Mouse (Mus musculus) embryonic facial prominence, embryonic 15.5 days (tissue): ENCODE data around the gene Fam209. TPM values are rescaled to one million over a fixed set of nuclear protein-coding genes. Genes with fewer than 3 reads are reported as not detected.
A peak's percentile ranks its signal among the peaks of the same experiment; 100 is the strongest.

Experiments used
- ATAC-seq: fragments of 200-750 bp; cut with Nextera tagmentation; 2 replicates; pipeline ENCODE4 v1.8.0; 2017; ENCODE audit warnings: low read depth, moderate TSS enrichment; ENCODE audit not compliant: insufficient number of reproducible peaks, low FRiP score, low TSS enrichment
- H3K27ac ChIP-seq: fragments of 300-500 bp; sonication (generic); replicated peaks from 2 replicates; pipeline ENCODE4 v1.5.1; 2015; ENCODE audit warnings: mild to moderate bottlenecking, inconsistent platforms
- H3K27me3 ChIP-seq: fragments of 300-500 bp; sonication (generic); 2 replicates; pipeline ENCODE4 v1.6.1; 2015; ENCODE audit warnings: inconsistent platforms
- H3K36me3 ChIP-seq: fragments of 300-500 bp; sonication (generic); 2 replicates; pipeline ENCODE4 v1.6.1; 2015; ENCODE audit warnings: mild to moderate bottlenecking, inconsistent platforms
- H3K4me1 ChIP-seq: fragments of 300-500 bp; sonication (generic); 2 replicates; pipeline ENCODE4 v1.6.1; 2015; ENCODE audit warnings: inconsistent platforms
- H3K4me2 ChIP-seq: fragments of 300-500 bp; sonication (generic); replicated peaks from 2 replicates; pipeline ENCODE4 v1.6.1; 2015; ENCODE audit warnings: mild to moderate bottlenecking, inconsistent platforms
- H3K4me3 ChIP-seq: fragments of 300-500 bp; sonication (generic); replicated peaks from 2 replicates; pipeline ENCODE4 v1.5.1; 2015; ENCODE audit warnings: mild to moderate bottlenecking, inconsistent platforms
- H3K9ac ChIP-seq: fragments of 300-500 bp; sonication (generic); 2 replicates; pipeline ENCODE4 v1.6.1; 2015; ENCODE audit warnings: inconsistent platforms
- H3K9me3 ChIP-seq: fragments of 300-500 bp; sonication (generic); replicated peaks from 2 replicates; pipeline ENCODE4 v1.6.1; 2016; ENCODE audit warnings: inconsistent platforms
- WGBS: fragments of 180-500 bp; shearing (Covaris S2); methylation state at CpG from one replicate; pipeline ENCODE4 v1.1.7; 2015; 5-methylcytosine and 5-hydroxymethylcytosine counted together
- polyA plus RNA-seq: library from polyadenylated mRNA; unstranded; fragments of >200 nt; fragmentation: Nextera tagmentation; extraction: Ambion mirVana; gene quantifications from 2 replicates; pipeline ENCODE4 v1.2.1, GENCODE M21; 2015

Fam209 gene
- polyA plus RNA-seq, 1 experiment from 2014 or later: 0.25 TPM

DNA sequence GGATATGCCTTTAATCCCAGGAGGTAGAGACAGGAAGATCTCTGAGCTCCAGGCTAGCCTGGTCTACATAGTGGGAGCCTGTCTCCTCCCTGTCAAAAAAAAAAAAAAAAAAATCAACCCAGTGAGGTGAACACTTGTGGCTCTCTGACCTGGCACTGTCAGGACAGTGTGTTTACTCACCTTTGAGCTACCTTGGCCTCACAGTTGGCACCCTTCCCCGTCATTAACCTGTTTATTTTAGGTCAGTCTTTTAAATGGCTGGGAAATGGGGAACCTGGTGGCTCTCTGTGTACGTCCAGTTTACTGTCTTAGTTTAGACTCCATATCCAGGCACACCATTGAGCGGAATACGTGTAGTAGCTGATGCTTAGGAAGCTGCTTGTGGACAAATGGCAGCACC, 20.3 kb upstream of the Fam209 start:
- 87% methylated on average over 4 of the region's 4 CpGs for WGBS
- no peaks in the 10 kb centered on the region for H3K4me1 ChIP-seq
- no peak overlapping the region for H3K27ac ChIP-seq
- no peak overlapping the region for H3K4me2 ChIP-seq
- no peak overlapping the region for H3K4me3 ChIP-seq
- H3K9ac ChIP-seq: no peak overlapping the region
- no peaks in the 10 kb centered on the region for H3K27me3 ChIP-seq
- no peaks in the 10 kb centered on the region for H3K9me3 ChIP-seq
- no peak for ATAC-seq
- peaks cover 77% of the 10 kb centered on the region for H3K36me3 ChIP-seq

DNA sequence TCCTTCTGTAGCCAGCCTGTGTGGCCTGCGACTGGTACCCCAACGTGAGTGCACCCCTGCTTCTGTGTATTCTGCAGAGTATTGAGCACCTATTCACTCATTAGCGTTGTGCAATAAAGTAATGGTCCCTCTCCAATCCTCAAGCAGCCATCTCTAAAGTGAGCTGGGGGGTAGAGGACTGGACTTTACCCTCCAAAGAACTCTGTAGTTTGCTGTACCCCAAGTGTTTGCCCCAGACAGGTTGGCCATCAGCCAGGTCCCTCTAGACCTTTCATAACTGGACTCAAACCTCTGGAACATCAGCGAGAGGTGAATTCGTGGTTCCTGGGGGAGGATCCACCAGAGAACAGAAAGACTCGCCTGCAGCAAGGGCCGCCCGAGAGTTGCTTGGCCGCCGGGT, 19.9 kb upstream of the Fam209 start:
- no peak overlapping the region for H3K27ac ChIP-seq
- H3K4me3 ChIP-seq: no peak overlapping the region
- no peak overlapping the region for H3K4me2 ChIP-seq
- peaks cover 77% of the 10 kb centered on the region for H3K36me3 ChIP-seq
- no peaks in the 10 kb centered on the region for H3K27me3 ChIP-seq
- H3K9me3 ChIP-seq: no peaks in the 10 kb centered on the region
- ATAC-seq: no peak
- H3K9ac ChIP-seq: no peak overlapping the region
- WGBS: 88% methylated on average over 10 of the region's 10 CpGs
- no peaks in the 10 kb centered on the region for H3K4me1 ChIP-seq

DNA sequence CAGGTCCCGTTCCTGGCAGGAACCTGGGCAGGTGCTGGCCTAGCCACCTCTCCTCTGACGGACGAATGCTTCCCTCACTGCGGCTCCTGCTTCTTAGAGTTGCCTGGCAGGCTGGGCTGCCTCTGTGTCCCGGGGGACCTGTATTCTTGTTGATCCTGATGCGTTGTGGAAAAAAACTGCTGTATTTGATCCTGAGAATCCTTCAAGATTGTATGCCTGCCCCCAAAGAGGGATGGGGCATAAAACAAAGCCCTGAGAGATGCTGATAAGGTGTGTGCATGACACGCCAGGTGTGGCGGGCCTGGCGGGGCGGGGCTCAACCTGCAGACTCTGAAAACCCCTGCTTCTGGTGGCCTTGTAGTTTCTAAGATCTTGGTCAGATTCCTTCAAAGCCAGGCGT, 13.8 kb upstream of the Fam209 start, which contains the start of gene Gcnt7:
Gcnt7 (minus strand) TSS at position 101 of the 400 bp plus-strand sequence.
- Histone ChIP-seq H3K36me3 (peaks cover 55% of the 10 kb centered on the region), H3K4me3 (no peak within 1 kb of the TSS), H3K27ac (no peak within 1 kb of the TSS), H3K4me2 (no peak within 1 kb of the TSS), H3K4me1 (no peaks in the 10 kb centered on the region), H3K9me3 (no peaks in the 10 kb centered on the region), H3K27me3 (no peaks in the 10 kb centered on the region), H3K9ac (no peak within 1 kb of the TSS)
- ATAC-seq: no peak
- WGBS: 65% methylated on average over 11 of the region's 11 CpGs

DNA sequence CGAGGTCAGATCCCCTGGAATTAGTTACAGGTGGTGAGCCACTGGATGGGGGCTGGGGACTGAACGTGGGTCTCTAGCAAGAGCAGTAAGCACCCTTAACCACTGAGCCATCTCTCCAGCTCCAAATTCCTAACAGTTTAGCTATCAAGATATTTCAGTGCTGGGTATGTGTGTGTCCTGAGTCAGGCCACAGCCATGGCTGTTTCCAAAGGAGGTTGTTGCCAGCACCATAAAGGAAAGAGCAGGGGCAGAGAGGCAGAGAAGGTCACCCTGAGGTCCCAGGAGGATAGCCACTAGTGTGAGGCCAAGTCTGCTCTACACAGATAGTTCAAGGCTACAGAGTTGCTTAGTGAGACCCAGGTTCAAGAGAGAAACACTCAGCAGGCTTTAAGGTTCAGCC, 11.7 kb upstream of the Fam209 start:
- no peak overlapping the region for H3K4me3 ChIP-seq
- no peaks in the 10 kb centered on the region for H3K27me3 ChIP-seq
- H3K9me3 ChIP-seq: no peaks in the 10 kb centered on the region
- H3K36me3 ChIP-seq: peaks cover 65% of the 10 kb centered on the region
- no peak for ATAC-seq
- H3K9ac ChIP-seq: no peak overlapping the region
- no peaks in the 10 kb centered on the region for H3K4me1 ChIP-seq
- H3K4me2 ChIP-seq: no peak overlapping the region
- WGBS: 45% methylated on average over 2 of the region's 2 CpGs
- no peak overlapping the region for H3K27ac ChIP-seq

DNA sequence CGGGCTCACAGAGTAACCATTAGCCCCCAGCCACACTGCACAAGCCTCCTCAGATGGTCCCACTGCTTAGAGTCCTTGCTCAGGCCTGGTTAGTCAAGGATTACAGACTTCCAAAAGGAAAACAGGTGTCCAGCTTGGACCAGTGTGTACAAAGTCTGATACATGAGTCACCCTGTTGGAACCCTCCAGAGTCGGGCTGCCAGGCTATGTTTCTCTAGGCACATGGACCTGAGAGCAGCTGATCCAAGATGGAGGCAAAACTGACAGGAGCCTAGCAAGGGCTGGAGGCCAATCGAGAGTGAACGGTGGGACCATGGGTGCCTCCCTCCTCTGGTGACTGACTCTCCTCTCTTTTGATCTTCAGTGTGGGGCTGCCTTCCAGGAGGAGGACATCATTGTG, 9.5 kb upstream of the Fam209 start:
- no peak for ATAC-seq
- Histone ChIP-seq H3K27me3 (no peaks in the 10 kb centered on the region), H3K4me1 (no peaks in the 10 kb centered on the region), H3K9ac (no peak overlapping the region), H3K4me3 (no peak overlapping the region), H3K4me2 (no peak overlapping the region), H3K27ac (no peak overlapping the region), H3K9me3 (no peaks in the 10 kb centered on the region), H3K36me3 (peaks cover 64% of the 10 kb centered on the region)
- WGBS: 89% methylated on average over 4 of the region's 4 CpGs

DNA sequence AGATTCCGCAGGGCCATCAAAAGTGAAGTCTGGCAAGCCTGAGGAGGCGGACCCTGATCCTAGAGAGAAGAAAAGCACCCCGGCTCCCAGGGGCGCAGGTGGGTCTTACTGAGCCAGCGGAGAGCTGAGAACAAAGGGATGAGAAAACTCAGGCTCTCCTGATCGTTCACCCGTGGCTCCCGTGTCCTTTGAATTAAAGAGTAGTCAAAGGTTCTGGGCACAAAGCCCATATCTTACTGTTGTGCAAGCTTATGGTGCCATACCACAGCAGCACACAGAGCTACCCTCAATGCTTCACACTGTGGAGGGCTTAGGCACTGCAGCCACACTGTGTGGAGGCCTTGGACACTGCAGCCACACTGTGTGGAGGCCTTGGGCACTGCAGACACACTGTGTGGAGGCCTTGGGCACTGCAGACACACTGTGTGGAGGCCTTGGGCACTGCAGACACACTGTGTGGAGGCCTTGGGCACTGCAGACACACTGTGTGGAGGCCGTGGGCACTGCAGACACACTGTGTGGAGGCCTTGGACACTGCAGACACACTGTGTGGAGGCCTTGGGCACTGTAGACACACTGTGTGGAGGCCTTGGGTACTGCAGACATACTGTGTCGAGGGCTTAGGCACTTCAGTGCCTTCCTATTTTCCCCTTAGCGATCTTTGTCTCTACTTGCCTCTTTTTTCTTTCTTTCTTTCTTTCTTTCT, 5.7 kb upstream of the Fam209 start:
- no peak for ATAC-seq
- no peak overlapping the region for H3K9ac ChIP-seq
- H3K36me3 ChIP-seq: peaks cover 68% of the 10 kb centered on the region
- H3K4me3 ChIP-seq: no peak overlapping the region
- no peak overlapping the region for H3K27ac ChIP-seq
- H3K4me1 ChIP-seq: no peaks in the 10 kb centered on the region
- no peaks in the 10 kb centered on the region for H3K9me3 ChIP-seq
- no peaks in the 10 kb centered on the region for H3K27me3 ChIP-seq
- H3K4me2 ChIP-seq: no peak overlapping the region
- 85% methylated on average over 11 of the region's 11 CpGs for WGBS

DNA sequence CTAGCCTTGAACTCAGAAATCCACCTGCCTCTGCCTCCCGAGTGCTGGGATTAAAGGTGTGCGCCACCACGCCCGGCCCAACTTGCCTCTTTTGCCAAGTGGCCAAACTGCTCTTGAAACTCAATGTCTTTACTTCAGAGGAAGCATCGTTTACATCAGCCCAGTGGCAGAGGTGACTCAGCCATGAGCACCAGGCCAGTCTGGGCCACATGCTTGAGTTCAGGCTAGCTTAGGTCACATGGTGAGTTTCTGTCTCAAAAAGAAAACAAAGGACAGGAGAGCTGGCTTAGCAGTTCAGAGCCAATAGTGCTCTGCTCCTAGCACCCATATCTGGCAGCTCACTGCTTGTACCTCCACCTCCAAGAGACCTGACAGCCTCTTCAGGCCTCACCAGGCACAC, 5.1 kb upstream of the Fam209 start:
- Histone ChIP-seq H3K4me3 (no peak overlapping the region), H3K27me3 (no peaks in the 10 kb centered on the region), H3K4me2 (no peak overlapping the region), H3K36me3 (peaks cover 64% of the 10 kb centered on the region), H3K9ac (no peak overlapping the region), H3K4me1 (no peaks in the 10 kb centered on the region), H3K27ac (no peak overlapping the region), H3K9me3 (no peaks in the 10 kb centered on the region)
- WGBS: 94% methylated on average over 5 of the region's 5 CpGs
- ATAC-seq: no peak

DNA sequence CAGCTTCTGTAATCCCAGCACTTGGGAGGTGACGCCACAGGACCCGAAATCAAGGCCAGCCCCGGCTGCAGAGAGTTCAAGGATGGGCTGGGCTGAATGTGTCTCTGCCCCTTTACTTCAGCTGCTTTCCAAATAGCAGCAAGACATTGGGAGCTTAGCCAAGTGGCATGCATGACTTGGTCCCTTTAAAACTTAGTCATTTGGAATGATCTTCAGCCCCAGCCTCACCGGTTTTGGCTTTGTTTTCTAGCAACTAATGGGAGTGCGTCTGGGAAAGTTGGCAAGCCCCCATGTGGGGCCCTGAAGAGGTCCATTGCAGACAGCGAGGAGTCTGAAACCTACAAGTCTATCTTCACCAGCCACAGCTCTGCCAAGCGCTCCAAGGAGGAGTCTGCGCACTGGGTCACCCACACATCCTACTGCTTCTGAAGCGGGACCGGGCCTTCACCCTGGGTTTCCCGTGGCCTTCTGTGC, 3.9 kb upstream of the Fam209 start:
- no peak overlapping the region for H3K9ac ChIP-seq
- peaks cover 6% of the 10 kb centered on the region for H3K4me1 ChIP-seq
- peaks cover 53% of the 10 kb centered on the region for H3K36me3 ChIP-seq
- H3K27ac ChIP-seq: no peak overlapping the region
- no peak overlapping the region for H3K4me3 ChIP-seq
- ATAC-seq: peak; percentile 59
- no peaks in the 10 kb centered on the region for H3K9me3 ChIP-seq
- 77% methylated on average over 11 of the region's 11 CpGs for WGBS
- no peaks in the 10 kb centered on the region for H3K27me3 ChIP-seq
- H3K4me2 ChIP-seq: no peak overlapping the region

DNA sequence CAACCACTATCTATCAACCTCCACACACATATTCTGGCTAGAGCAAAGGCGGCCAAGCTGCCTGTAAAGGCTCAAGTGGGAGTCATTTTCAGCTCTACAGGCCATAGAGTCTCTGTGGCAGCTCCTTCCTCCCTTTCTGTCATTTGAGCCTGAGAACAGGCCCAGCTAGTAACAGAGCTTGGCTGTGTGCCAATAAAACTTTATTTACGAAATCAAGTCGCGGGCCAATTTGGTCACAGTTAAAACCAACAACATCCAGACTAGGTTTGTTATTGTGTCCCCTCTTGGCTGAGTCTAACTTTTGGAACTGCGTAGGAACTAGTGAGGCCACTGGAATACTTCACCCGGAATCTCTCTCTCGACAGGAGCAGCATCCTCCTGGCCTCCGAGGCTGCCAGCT, 1.3 kb downstream of the Fam209 start:
- Histone ChIP-seq H3K4me2 (no peak overlapping the region), H3K9ac (no peak overlapping the region), H3K4me3 (no peak overlapping the region), H3K36me3 (peaks cover 13% of the 10 kb centered on the region), H3K27ac (peak overlapping the region; percentile 28), H3K4me1 (peaks cover 17% of the 10 kb centered on the region), H3K27me3 (no peaks in the 10 kb centered on the region), H3K9me3 (no peaks in the 10 kb centered on the region)
- ATAC-seq: no peak
- 35% methylated on average over 8 of the region's 8 CpGs for WGBS

DNA sequence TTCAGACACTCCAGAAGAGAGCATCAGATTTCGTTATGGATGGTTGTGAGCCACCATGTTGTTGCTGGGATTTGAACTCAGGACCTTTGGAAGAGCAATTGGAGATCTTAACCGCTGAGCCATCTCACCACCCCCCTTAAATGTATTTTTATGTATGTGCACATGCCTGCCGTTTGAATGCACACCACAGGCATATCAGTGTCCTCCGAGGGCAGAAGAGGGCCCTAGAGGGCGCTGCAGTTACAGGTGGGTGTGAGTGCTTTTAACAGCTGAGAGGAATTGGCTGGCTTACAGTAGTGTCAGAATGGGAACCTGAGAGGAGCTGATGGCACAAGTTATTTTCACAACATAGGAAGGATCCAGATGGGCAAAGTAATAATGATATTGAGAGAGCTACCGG, 2.6 kb downstream of the Fam209 start:
- Histone ChIP-seq H3K4me2 (no peak overlapping the region), H3K27me3 (no peaks in the 10 kb centered on the region), H3K27ac (no peak overlapping the region), H3K4me1 (peaks cover 17% of the 10 kb centered on the region), H3K36me3 (no peaks in the 10 kb centered on the region), H3K9me3 (no peaks in the 10 kb centered on the region), H3K4me3 (no peak overlapping the region), H3K9ac (no peak overlapping the region)
- ATAC-seq: no peak
- WGBS: 30% methylated on average over 6 of the region's 6 CpGs

DNA sequence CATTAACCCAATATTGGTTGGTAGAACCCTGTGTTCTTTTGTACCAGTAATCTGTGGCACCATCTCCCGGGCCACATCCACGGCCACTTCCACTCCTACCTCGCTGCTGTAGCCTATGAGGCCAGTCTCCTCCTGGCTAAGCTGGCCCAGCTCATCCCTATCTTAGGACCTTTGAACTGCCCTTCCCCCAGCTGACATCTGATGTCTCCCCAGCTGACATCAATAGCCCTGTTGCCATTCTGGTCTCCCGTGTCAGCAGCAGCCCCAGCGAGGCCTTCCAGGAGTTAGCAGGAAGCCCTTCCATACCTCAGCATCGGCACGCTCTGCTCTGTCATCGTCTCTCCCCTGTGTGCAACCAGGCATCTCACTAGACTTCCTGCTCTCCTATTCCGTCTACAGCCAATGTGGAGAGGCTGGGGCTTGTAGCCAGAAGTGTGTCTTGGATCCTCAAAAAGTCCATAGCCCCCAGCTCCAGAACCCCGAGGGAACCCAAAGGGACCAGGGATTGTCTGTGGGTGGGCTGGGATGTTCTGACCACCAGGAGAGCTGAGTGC, 4.5 kb downstream of the Fam209 start:
- no peak overlapping the region for H3K4me2 ChIP-seq
- ATAC-seq: no peak
- no peak overlapping the region for H3K4me3 ChIP-seq
- H3K4me1 ChIP-seq: peaks cover 17% of the 10 kb centered on the region
- no peaks in the 10 kb centered on the region for H3K36me3 ChIP-seq
- 21% methylated on average over 10 of the region's 10 CpGs for WGBS
- no peaks in the 10 kb centered on the region for H3K27me3 ChIP-seq
- H3K27ac ChIP-seq: no peak overlapping the region
- H3K9me3 ChIP-seq: no peaks in the 10 kb centered on the region
- no peak overlapping the region for H3K9ac ChIP-seq

DNA sequence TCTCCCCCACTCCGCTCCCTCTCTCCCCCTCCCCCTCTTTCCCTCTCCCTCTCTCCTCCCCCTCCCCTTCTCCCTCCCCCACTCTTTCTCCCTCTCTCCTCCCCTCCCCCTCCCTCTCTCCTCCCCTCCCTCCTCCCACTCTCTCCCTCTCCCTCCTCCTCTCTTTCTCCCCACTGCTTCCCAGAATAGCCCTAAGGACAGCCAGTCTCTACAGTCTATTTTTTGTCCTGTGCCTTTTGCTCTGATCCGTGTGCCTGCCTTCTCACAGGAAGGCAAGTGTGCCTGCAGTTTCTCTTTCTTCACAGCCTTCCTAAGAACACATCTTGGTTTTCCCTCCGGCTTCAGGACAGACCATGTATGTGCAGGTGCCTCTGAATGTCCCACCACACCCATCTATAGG, 5.0 kb downstream of the Fam209 start:
- H3K4me3 ChIP-seq: no peak overlapping the region
- no peak overlapping the region for H3K9ac ChIP-seq
- H3K36me3 ChIP-seq: no peaks in the 10 kb centered on the region
- ATAC-seq: no peak
- no peaks in the 10 kb centered on the region for H3K9me3 ChIP-seq
- H3K27me3 ChIP-seq: no peaks in the 10 kb centered on the region
- WGBS: 39% methylated on average over 3 of the region's 3 CpGs
- peaks cover 17% of the 10 kb centered on the region for H3K4me1 ChIP-seq
- H3K4me2 ChIP-seq: no peak overlapping the region
- H3K27ac ChIP-seq: no peak overlapping the region
